Mouse (Mus musculus) liver, embryonic 11.5 days (tissue): ENCODE measurements around the gene Dmrtc2. TPM values are rescaled to one million over a fixed set of nuclear protein-coding genes. Genes with fewer than 3 reads are reported as not detected.
A peak's percentile ranks its signal among the peaks of the same experiment; 100 is the strongest.
"Not testable (repeated sequence)": the region's sequence is repeated elsewhere in the genome, so short reads cannot be mapped to it uniquely, and the experiment has no call there.

Experiments used
- ATAC-seq: fragments of 200-750 bp; cut with Nextera tagmentation; replicated peaks from 2 replicates; pipeline ENCODE4 v1.8.0; 2017; ENCODE audit warnings: moderate number of reproducible peaks, mild to moderate bottlenecking, moderate TSS enrichment, moderate library complexity; ENCODE audit not compliant: low FRiP score
- DNase-seq: peaks from one replicate; pipeline ENCODE4 v3.0.0-alpha.2; 2017; ENCODE audit warnings: low spot score
- H3K27ac ChIP-seq: fragments of 300-500 bp; sonication (generic); 2 replicates; pipeline ENCODE4 v1.5.1; 2014; ENCODE audit warnings: mild to moderate bottlenecking, low read depth, low read length, control low read depth
- H3K27me3 ChIP-seq: fragments of 300-500 bp; sonication (generic); replicated peaks from 2 replicates; pipeline ENCODE4 v1.6.1; 2014; ENCODE audit warnings: low read length, mixed read lengths; ENCODE audit not compliant: control insufficient read depth, insufficient read depth
- H3K36me3 ChIP-seq: fragments of 300-500 bp; sonication (generic); 2 replicates; pipeline ENCODE4 v1.6.1; 2014; ENCODE audit warnings: mild to moderate bottlenecking, low read length, moderate library complexity, mixed read lengths; ENCODE audit not compliant: control insufficient read depth, insufficient read depth
- H3K4me1 ChIP-seq: fragments of 300-500 bp; sonication (generic); replicated peaks from 2 replicates; pipeline ENCODE4 v1.6.1; 2014; ENCODE audit warnings: low read length, mixed read lengths; ENCODE audit not compliant: control insufficient read depth, insufficient read depth
- H3K4me2 ChIP-seq: fragments of 300-500 bp; sonication (generic); 2 replicates; pipeline ENCODE4 v1.6.1; 2014; ENCODE audit warnings: mild to moderate bottlenecking, control low read depth, moderate library complexity
- H3K4me3 ChIP-seq: fragments of 300-500 bp; sonication (generic); 2 replicates; pipeline ENCODE4 v1.5.1; 2014; ENCODE audit warnings: low read depth, low read length, control low read depth
- H3K9ac ChIP-seq: fragments of 300-500 bp; sonication (generic); 2 replicates; pipeline ENCODE4 v1.6.1; 2014; ENCODE audit warnings: low read depth, low read length, control low read depth
- H3K9me3 ChIP-seq: fragments of 300-500 bp; sonication (generic); 2 replicates; pipeline ENCODE4 v1.6.1; 2016; ENCODE audit warnings: low read length, inconsistent platforms, mixed read lengths; ENCODE audit not compliant: control insufficient read depth
- WGBS: fragments of 180-500 bp; shearing (Covaris S2); extraction: QIAGEN DNeasy Blood & Tissue Kit; methylation state at CpG from one replicate; pipeline ENCODE4 v1.1.7; 2014; 5-methylcytosine and 5-hydroxymethylcytosine counted together
- polyA plus RNA-seq: library from polyadenylated mRNA; unstranded; fragments of >200 nt; fragmentation: Nextera tagmentation; extraction: Ambion mirVana; gene quantifications from 2 replicates; pipeline ENCODE4 v1.2.1, GENCODE M21; 2014

The Dmrtc2 gene
- polyA plus RNA-seq, 1 experiment from 2014 or later = not detected

- H3K4me1 ChIP-seq = peaks cover 17% of the 10 kb centered on the region
- H3K4me2 ChIP-seq = no peak overlapping the region
- DNase-seq (peak; percentile 68), ATAC-seq (peak; percentile 82)
- H3K9me3 ChIP-seq = no peaks in the 10 kb centered on the region
- H3K27ac ChIP-seq = no peak overlapping the region
- H3K4me3 ChIP-seq = no peak overlapping the region
- no peaks in the 10 kb centered on the region for H3K36me3 ChIP-seq
- H3K27me3 ChIP-seq = no peaks in the 10 kb centered on the region
- H3K9ac ChIP-seq = no peak overlapping the region
- 1% methylated on average over 6 of the region's 6 CpGs for WGBS
Measured at GRCm38 (mm10) chr7:24845713-24846112, 24.1 kb upstream of the Dmrtc2 start.

GRCm38 (mm10) chr7:24846576-24846975 lies 23.3 kb upstream of the Dmrtc2 start:
- not testable (repeated sequence) for H3K9me3 ChIP-seq, H3K36me3 ChIP-seq, H3K4me3 ChIP-seq, H3K4me2 ChIP-seq, ATAC-seq, DNase-seq, H3K9ac ChIP-seq, H3K27me3 ChIP-seq
- peaks cover 22% of the 10 kb centered on the region for H3K4me1 ChIP-seq
- 29% methylated on average over 2 of the region's 2 CpGs for WGBS
- peak overlapping the region; percentile 21; the same call in 1 of the 2 replicates for H3K27ac ChIP-seq

GRCm38 (mm10) chr7:24850162-24850561 lies 19.7 kb upstream of the Dmrtc2 start:
- H3K9me3 ChIP-seq = no peaks in the 10 kb centered on the region
- DNase-seq (no peak), ATAC-seq (no peak)
- 0 out of 2 replicates have a peak overlapping the region, but pooled peaks have one; percentile 52 for H3K9ac ChIP-seq
- peaks cover 36% of the 10 kb centered on the region for H3K4me1 ChIP-seq
- 15% methylated on average over 5 of the region's 5 CpGs for WGBS
- H3K4me3 ChIP-seq = no peak overlapping the region; the same call in 1 of the 2 replicates
- H3K27ac ChIP-seq = peak overlapping the region; percentile 79
- no peaks in the 10 kb centered on the region for H3K36me3 ChIP-seq
- H3K27me3 ChIP-seq = no peaks in the 10 kb centered on the region
- peak overlapping the region; percentile 66 for H3K4me2 ChIP-seq

GRCm38 (mm10) chr7:24850899-24851303 lies 19.0 kb upstream of the Dmrtc2 start:
- Histone ChIP-seq H3K4me3 (peak overlapping the region; percentile 29; the same call in 1 of the 2 replicates), H3K4me2 (peak overlapping the region; percentile 66)
- 11% methylated on average over 6 of the region's 6 CpGs for whole genome bisulfite sequencing

GRCm38 (mm10) chr7:24851596-24852325 lies 18.1 kb upstream of the Dmrtc2 start:
- WGBS = 70% methylated on average over 5 of the region's 5 CpGs
- Histone ChIP-seq H3K4me1 (peaks cover 26% of the 10 kb centered on the region), H3K4me2 (peak overlapping the region; percentile 66), H3K36me3 (no peaks in the 10 kb centered on the region), H3K27ac (peak overlapping the region; percentile 95), H3K9me3 (no peaks in the 10 kb centered on the region), H3K4me3 (peak overlapping the region; percentile 40), H3K27me3 (no peaks in the 10 kb centered on the region), H3K9ac (peak overlapping the region; percentile 46)
- ATAC-seq (no peak), DNase-seq (no peak)

More at GRCm38 (mm10) chr7:24850899-24851303, 19.0 kb upstream of the Dmrtc2 start:
- ATAC-seq = peak; percentile 66
- Histone ChIP-seq H3K36me3 (no peaks in the 10 kb centered on the region), H3K27me3 (no peaks in the 10 kb centered on the region), H3K9ac (0 out of 2 replicates have a peak overlapping the region, but pooled peaks have one; percentile 46), H3K9me3 (no peaks in the 10 kb centered on the region), H3K4me1 (peaks cover 34% of the 10 kb centered on the region), H3K27ac (peak overlapping the region; percentile 95)
- DNase-seq = peak; percentile 67

- DNase-seq (peak; percentile 56), ATAC-seq (peak; percentile 91)
- peaks cover 24% of the 10 kb centered on the region for H3K4me1 ChIP-seq
- peak overlapping the region; percentile 46 for H3K9ac ChIP-seq
- H3K27ac ChIP-seq = peak overlapping the region; percentile 95
- no peaks in the 10 kb centered on the region for H3K9me3 ChIP-seq
- no peaks in the 10 kb centered on the region for H3K36me3 ChIP-seq
- H3K27me3 ChIP-seq = no peaks in the 10 kb centered on the region
- 46% methylated on average over 8 of the region's 8 CpGs for WGBS
- H3K4me2 ChIP-seq = peak overlapping the region; percentile 66
- peak overlapping the region; percentile 40 for H3K4me3 ChIP-seq
Measured at GRCm38 (mm10) chr7:24852557-24853232, 17.2 kb upstream of the Dmrtc2 start.

GRCm38 (mm10) chr7:24853233-24853563 lies 16.7 kb upstream of the Dmrtc2 start:
- Histone ChIP-seq H3K9me3 (no peaks in the 10 kb centered on the region), H3K4me2 (peak overlapping the region; percentile 66), H3K27me3 (no peaks in the 10 kb centered on the region), H3K36me3 (no peaks in the 10 kb centered on the region), H3K4me1 (peaks cover 24% of the 10 kb centered on the region), H3K9ac (peak overlapping the region; percentile 66), H3K27ac (peak overlapping the region; percentile 95), H3K4me3 (no peak overlapping the region)
- ATAC-seq = peak; percentile 71
- no peak for DNase-seq

GRCm38 (mm10) chr7:24853695-24854094 lies 16.2 kb upstream of the Dmrtc2 start:
- H3K4me1 ChIP-seq = peaks cover 28% of the 10 kb centered on the region
- 38% methylated on average over 7 of the region's 7 CpGs for WGBS
- H3K27me3 ChIP-seq = no peaks in the 10 kb centered on the region
- peak overlapping the region; percentile 95 for H3K27ac ChIP-seq
- H3K4me3 ChIP-seq = peak overlapping the region; percentile 10; the same call in 1 of the 2 replicates
- peak overlapping the region; percentile 66 for H3K9ac ChIP-seq
- no peak for DNase-seq
- H3K9me3 ChIP-seq = no peaks in the 10 kb centered on the region
- peak overlapping the region; percentile 66 for H3K4me2 ChIP-seq
- ATAC-seq = no peak
- H3K36me3 ChIP-seq = no peaks in the 10 kb centered on the region
